Mouse (Mus musculus) lung, postnatal 4 days (tissue): ENCODE results near the gene Tomm40l.

Source experiments
- DNase-seq, 2 experiments: peaks; one replicate each; pipeline ENCODE4 v3.0.0; 2021

The Tomm40l gene

GRCm38 (mm10) chr1:171224857-171225256 is 2.5 kb upstream of the Tomm40l start, which contains the start of gene Apoa2:
TSS of gene Apoa2 (plus strand) at chr1:171225054.
- DNase-seq, result no peak

- peak in 1 of 2 experiments; percentile 26 for DNase-seq
Observed at GRCm38 (mm10) chr1:171223796-171224195, 1.5 kb upstream of the Tomm40l start.

GRCm38 (mm10) chr1:171223168-171223567 is 854 bp upstream of the Tomm40l start:
- DNase-seq, result no peak

GRCm38 (mm10) chr1:171221281-171222193 is 777 bp downstream of the Tomm40l start:
- peak; percentile 21 to 40 for DNase-seq

- DNase-seq, result peak; percentile 81 to 87
Observed at GRCm38 (mm10) chr1:171220871-171221270, 1.4 kb downstream of the Tomm40l start.

GRCm38 (mm10) chr1:171216241-171216955 is 5.9 kb downstream of the Tomm40l start:
- DNase-seq, result no peak

GRCm38 (mm10) chr1:171213801-171214496 is 8.4 kb downstream of the Tomm40l start, which contains the start of gene Nr1i3:
TSS of gene Nr1i3 (plus strand) at chr1:171213970.
- no peak for DNase-seq

- DNase-seq, result no peak
Observed at GRCm38 (mm10) chr1:171212854-171213253, 9.5 kb downstream of the Tomm40l start.

GRCm38 (mm10) chr1:171209409-171209808 is 12.9 kb downstream of the Tomm40l start:
- no peak for DNase-seq

- DNase-seq, result no peak
Observed at GRCm38 (mm10) chr1:171205704-171206493, 16.4 kb downstream of the Tomm40l start.

GRCm38 (mm10) chr1:171204249-171204644 is 18.1 kb downstream of the Tomm40l start:
- DNase-seq, result no peak

- no peak for DNase-seq
Observed at GRCm38 (mm10) chr1:171203471-171204248, 18.7 kb downstream of the Tomm40l start.

- DNase-seq, result no peak
Observed at GRCm38 (mm10) chr1:171200769-171201168, 21.5 kb downstream of the Tomm40l start.

GRCm38 (mm10) chr1:171199532-171199931 is 22.8 kb downstream of the Tomm40l start:
- no peak for DNase-seq

- peak; percentile 43 to 67 for DNase-seq
Observed at GRCm38 (mm10) chr1:171195887-171196397, 26.4 kb downstream of the Tomm40l start, which contains the start of gene Pcp4l1. TSS of gene Pcp4l1 (minus strand) at chr1:171196268.

GRCm38 (mm10) chr1:171195046-171195822 is 27.1 kb downstream of the Tomm40l start:
- DNase-seq, result no peak

GRCm38 (mm10) chr1:171193911-171194830 is 28.1 kb downstream of the Tomm40l start:
- no peak for DNase-seq

- DNase-seq, result no peak
Observed at GRCm38 (mm10) chr1:171193093-171193840, 29.0 kb downstream of the Tomm40l start.
